Mouse (Mus musculus) brown adipose tissue, adult 24 weeks (tissue): ENCODE measurements at regions not wholly inside any gene's neighbourhood (a gene's known extent, or its start where the extent isn't known, plus 50 kb on each side); places are given as distances from the start of the nearest gene placed in this dataset.

Experiments
- H3K27ac ChIP-seq: fragments of 200-500 bp; replicated peaks from 2 replicates; pipeline ENCODE4 v1.5.1; 2012; ENCODE audit warnings: low read depth, mild to moderate bottlenecking, low read length
- H3K4me1 ChIP-seq: fragments of 200-500 bp; 2 replicates; pipeline ENCODE4 v1.6.1; 2012; ENCODE audit warnings: low read length, mixed read lengths; ENCODE audit not compliant: control insufficient read depth, insufficient read depth, insufficient read length
- H3K4me3 ChIP-seq: fragments of 200-500 bp; 2 replicates; pipeline ENCODE4 v1.5.1; 2012; ENCODE audit warnings: low read depth, mild to moderate bottlenecking, low read length, moderate library complexity; ENCODE audit not compliant: insufficient read depth

- H3K4me1 ChIP-seq, result no peaks in the 10 kb centered on the region
- no peak overlapping the region for H3K27ac ChIP-seq
- H3K4me3 ChIP-seq, result no peak overlapping the region
Measured at GRCm38 (mm10) chr14:54098122-54098775, 155.7 kb downstream of the Dad1 start.

- Histone ChIP-seq H3K4me1 (no peaks in the 10 kb centered on the region), H3K27ac (no peak overlapping the region), H3K4me3 (no peak overlapping the region)
Measured at GRCm38 (mm10) chr14:54097026-54097425, 156.9 kb downstream of the Dad1 start.

GRCm38 (mm10) chr14:54092444-54092843, 161.5 kb downstream of the Dad1 start:
- no peak overlapping the region for H3K27ac ChIP-seq
- H3K4me3 ChIP-seq, result no peak overlapping the region
- no peaks in the 10 kb centered on the region for H3K4me1 ChIP-seq

DNA sequence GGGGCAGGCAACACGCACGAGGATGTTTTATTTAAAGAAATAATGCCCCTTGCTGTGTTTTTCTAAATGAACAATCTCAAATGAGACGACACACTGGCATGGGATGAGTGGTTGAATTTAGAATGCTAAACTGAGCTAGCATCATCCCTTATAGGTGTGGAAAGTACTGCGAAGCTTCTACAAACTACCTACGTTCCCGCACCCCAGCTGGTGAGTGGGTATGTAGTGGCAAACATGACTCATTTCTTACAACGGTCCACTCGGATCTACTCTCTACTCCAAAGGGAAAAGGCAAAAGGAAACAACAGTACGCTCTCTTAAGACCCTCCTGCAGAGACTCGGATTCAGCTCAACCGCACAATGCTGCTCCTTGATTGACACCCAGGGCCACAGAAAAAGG, 167.2 kb downstream of the Dad1 start:
- no peaks in the 10 kb centered on the region for H3K4me1 ChIP-seq
- no peak overlapping the region for H3K27ac ChIP-seq
- H3K4me3 ChIP-seq, result no peak overlapping the region

- Histone ChIP-seq H3K27ac (no peak overlapping the region), H3K4me1 (no peaks in the 10 kb centered on the region), H3K4me3 (no peak overlapping the region)
Measured at GRCm38 (mm10) chr14:54074659-54075058, 179.2 kb downstream of the Dad1 start.

DNA sequence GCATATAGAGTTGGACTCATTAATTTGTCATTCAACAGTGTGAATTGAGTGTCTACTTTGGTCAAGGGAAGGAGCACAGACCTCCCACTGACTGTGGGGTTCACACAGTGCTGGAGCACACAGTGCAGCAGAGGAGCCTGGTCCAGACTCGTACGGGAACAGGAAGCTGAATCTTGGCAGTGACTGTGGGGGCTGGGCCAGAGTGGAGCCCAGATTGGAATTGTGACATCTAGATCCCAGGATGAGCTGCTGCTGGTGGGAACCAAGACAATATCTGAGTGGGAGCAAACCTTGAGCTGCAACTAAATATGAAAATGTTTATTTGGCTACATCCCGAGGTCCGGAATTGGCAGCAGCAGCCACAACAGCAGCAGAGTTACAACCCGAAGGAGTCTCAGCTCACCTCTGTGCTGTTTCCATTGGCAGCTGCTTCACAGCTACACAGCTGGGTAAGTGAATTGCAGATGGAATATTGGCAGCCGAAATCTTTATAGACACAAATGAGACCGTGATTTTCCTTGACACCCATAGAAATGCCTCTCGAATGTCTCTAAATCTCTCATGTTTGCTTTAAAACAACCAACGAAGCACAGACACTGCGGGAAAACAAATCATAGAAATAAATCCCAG, 181.5 kb downstream of the Dad1 start:
- Histone ChIP-seq H3K4me1 (no peaks in the 10 kb centered on the region), H3K4me3 (no peak overlapping the region), H3K27ac (no peak overlapping the region)

GRCm38 (mm10) chr14:54070240-54070639, 183.7 kb downstream of the Dad1 start:
- Histone ChIP-seq H3K4me3 (no peak overlapping the region), H3K27ac (no peak overlapping the region), H3K4me1 (no peaks in the 10 kb centered on the region)

DNA sequence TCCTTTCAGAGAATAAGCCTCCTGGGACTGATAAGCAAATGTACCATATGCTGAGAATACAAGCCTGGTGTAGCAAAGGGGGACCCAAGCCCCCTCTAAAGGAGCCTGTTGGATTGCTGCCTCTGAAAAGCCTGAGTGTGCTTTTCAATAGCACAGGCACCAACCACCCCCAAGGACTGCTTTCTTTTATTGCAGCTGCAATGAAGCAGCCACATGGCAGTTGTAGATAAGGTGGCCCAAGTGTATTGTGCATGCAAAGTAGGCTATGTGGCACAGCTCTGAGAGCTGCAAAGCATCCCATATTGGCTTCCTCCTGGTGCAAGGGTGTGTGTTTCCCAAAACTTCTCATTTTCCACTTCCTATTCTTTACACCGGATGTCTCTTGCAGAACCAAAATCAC, 185.2 kb downstream of the Dad1 start:
- no peaks in the 10 kb centered on the region for H3K4me1 ChIP-seq
- H3K4me3 ChIP-seq, result no peak overlapping the region
- no peak overlapping the region for H3K27ac ChIP-seq

DNA sequence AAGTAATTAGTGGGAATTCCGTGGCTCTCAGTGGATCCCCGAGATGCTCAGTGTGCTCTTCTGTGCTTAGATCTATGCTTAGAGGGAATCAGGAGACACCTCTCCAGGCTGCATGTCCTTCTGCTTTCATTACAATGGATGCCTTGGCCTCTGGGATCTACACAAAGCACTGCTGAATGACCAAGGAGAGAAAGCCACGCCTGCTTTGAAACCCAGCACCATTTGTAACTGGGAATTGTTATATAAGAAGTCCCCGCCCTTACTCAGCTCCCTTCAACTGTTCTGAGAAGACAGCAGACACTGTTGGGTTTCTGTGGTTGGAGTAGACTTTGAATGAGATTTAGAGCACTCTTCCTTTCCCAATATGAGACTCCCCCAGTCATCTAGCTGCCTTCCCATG, 188.4 kb downstream of the Dad1 start:
- no peaks in the 10 kb centered on the region for H3K4me1 ChIP-seq

GRCm38 (mm10) chr14:54064541-54065402, 189.1 kb downstream of the Dad1 start:
- Histone ChIP-seq H3K4me1 (no peaks in the 10 kb centered on the region), H3K27ac (no peak overlapping the region), H3K4me3 (no peak overlapping the region)

More for the DNA sequence above, 188.4 kb downstream of the Dad1 start:
- no peak overlapping the region for H3K4me3 ChIP-seq
- H3K27ac ChIP-seq, result no peak overlapping the region

DNA sequence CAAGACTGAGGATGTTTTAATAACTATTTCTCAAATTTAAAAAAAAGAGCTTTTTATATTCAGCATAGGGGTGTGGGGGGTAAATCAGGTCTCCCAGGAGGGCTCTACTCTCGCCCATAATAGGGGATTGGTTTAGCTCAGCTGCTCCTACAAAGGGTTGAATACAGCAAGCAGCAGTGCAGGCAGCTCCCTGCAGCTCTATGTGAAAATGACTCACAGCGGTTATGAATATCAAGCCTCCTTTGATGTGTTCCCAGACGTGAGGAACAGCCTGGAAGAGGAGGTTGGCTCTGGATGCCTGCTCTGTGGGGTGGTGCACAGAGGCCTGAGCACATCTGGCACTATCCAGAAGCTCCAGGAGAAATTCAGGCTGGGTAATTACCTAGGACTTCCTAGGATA, 192.3 kb downstream of the Dad1 start:
- H3K4me1 ChIP-seq, result no peaks in the 10 kb centered on the region
- no peak overlapping the region for H3K27ac ChIP-seq
- H3K4me3 ChIP-seq, result no peak overlapping the region

DNA sequence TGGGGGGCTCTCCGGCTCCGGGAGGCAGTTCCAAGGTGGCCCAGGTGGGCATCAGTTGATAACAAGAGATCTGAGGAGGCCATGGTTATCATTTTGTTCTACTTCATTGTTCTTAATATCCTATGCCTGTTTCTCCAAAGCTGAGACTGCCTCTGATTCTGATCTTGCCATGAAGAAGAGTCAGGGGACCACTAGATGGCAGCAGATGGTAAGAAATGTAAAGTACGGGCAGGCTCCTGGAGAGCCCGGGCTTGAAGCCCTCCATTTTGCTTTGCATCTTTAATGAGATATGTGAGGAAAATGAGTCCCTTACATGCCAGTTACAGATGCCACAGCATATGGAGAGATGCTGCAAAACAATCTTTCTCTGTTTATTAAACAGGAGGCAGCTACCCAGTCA, 194.1 kb downstream of the Dad1 start:
- Histone ChIP-seq H3K4me3 (no peak overlapping the region), H3K27ac (no peak overlapping the region), H3K4me1 (no peaks in the 10 kb centered on the region)

- Histone ChIP-seq H3K4me3 (no peak overlapping the region), H3K27ac (no peak overlapping the region), H3K4me1 (no peaks in the 10 kb centered on the region)
Measured at GRCm38 (mm10) chr14:54059096-54059495, 194.8 kb downstream of the Dad1 start.

GRCm38 (mm10) chr14:54056691-54057090, 197.2 kb downstream of the Dad1 start:
- H3K4me1 ChIP-seq, result no peaks in the 10 kb centered on the region
- no peak overlapping the region for H3K4me3 ChIP-seq
- H3K27ac ChIP-seq, result no peak overlapping the region

- no peak overlapping the region for H3K27ac ChIP-seq
- no peaks in the 10 kb centered on the region for H3K4me1 ChIP-seq
- H3K4me3 ChIP-seq, result no peak overlapping the region
Measured at GRCm38 (mm10) chr14:54055390-54055789, 198.5 kb downstream of the Dad1 start.
